Mouse (Mus musculus) lung, postnatal 0 days (tissue): Measurements from ENCODE around the gene Hist1h1b. TPM values are rescaled to one million over a fixed set of nuclear protein-coding genes. Genes with fewer than 3 reads are reported as not detected.
A peak's percentile ranks its signal among the peaks of the same experiment; 100 is the strongest.
"Not testable (repeated sequence)": the region's sequence is repeated elsewhere in the genome, so short reads cannot be mapped to it uniquely, and the experiment has no call there.

ENCODE experiments used
- ATAC-seq: fragments of 200-750 bp; cut with Nextera tagmentation; 2 replicates; pipeline ENCODE4 v1.8.0; 2017; ENCODE audit warnings: moderate library complexity
- DNase-seq: peaks from one replicate; pipeline ENCODE4 v3.0.0-alpha.2; 2016; ENCODE audit warnings: low spot score
- H3K27ac ChIP-seq: fragments of 300-500 bp; sonication (generic); 2 replicates; pipeline ENCODE4 v1.5.1; 2014; ENCODE audit warnings: antibody characterized with exemption, mild to moderate bottlenecking, low read length, mixed read lengths
- H3K27me3 ChIP-seq: fragments of 300-500 bp; sonication (generic); replicated peaks from 2 replicates; pipeline ENCODE4 v1.6.1; 2014; ENCODE audit warnings: low read length, mixed read lengths; ENCODE audit not compliant: insufficient read depth
- H3K36me3 ChIP-seq: fragments of 300-500 bp; sonication (generic); 2 replicates; pipeline ENCODE4 v1.6.1; 2014; ENCODE audit warnings: low read length, mixed read lengths; ENCODE audit not compliant: insufficient read depth
- H3K4me1 ChIP-seq: fragments of 300-500 bp; sonication (generic); 2 replicates; pipeline ENCODE4 v1.6.1; 2014; ENCODE audit warnings: antibody characterized with exemption, low read depth, low read length, mixed read lengths; ENCODE audit not compliant: insufficient read depth
- H3K4me2 ChIP-seq: fragments of 300-500 bp; sonication (generic); replicated peaks from 2 replicates; pipeline ENCODE4 v1.6.1; 2014; ENCODE audit warnings: low read depth, mild to moderate bottlenecking, low read length, moderate library complexity, mixed read lengths
- H3K4me3 ChIP-seq: fragments of 300-500 bp; sonication (generic); 2 replicates; pipeline ENCODE4 v1.5.1; 2014; ENCODE audit warnings: low read depth, low read length
- H3K9ac ChIP-seq: fragments of 300-500 bp; sonication (generic); replicated peaks from 2 replicates; pipeline ENCODE4 v1.6.1; 2014; ENCODE audit warnings: low read depth, mild to moderate bottlenecking
- H3K9me3 ChIP-seq: fragments of 300-500 bp; sonication (generic); 2 replicates; pipeline ENCODE4 v1.6.1; 2016; ENCODE audit warnings: low read length, mixed read lengths
- CTCF ChIP-seq: IDR thresholded peaks from 2 replicates; pipeline ENCODE4 v1.5.1; 2016; ENCODE audit warnings: antibody characterized with exemption, mild to moderate bottlenecking
- EP300 ChIP-seq: IDR thresholded peaks from 2 replicates; pipeline ENCODE4 v1.6.1; 2016; ENCODE audit warnings: antibody characterized with exemption, mild to moderate bottlenecking, control low read depth
- WGBS: fragments of 180-500 bp; shearing (Covaris S2); extraction: QIAGEN DNeasy Blood & Tissue Kit; methylation state at CpG from one replicate; pipeline ENCODE4 v1.1.7; 2014; 5-methylcytosine and 5-hydroxymethylcytosine counted together
- polyA plus RNA-seq: library from polyadenylated mRNA; unstranded; fragments of >200 nt; fragmentation: Nextera tagmentation; extraction: Ambion mirVana; gene quantifications from 2 replicates; pipeline ENCODE4 v1.2.1, GENCODE M21; 2015

Hist1h1b gene
- polyA plus RNA-seq, 1 experiment from 2014 or later = 1.4 TPM

DNA sequence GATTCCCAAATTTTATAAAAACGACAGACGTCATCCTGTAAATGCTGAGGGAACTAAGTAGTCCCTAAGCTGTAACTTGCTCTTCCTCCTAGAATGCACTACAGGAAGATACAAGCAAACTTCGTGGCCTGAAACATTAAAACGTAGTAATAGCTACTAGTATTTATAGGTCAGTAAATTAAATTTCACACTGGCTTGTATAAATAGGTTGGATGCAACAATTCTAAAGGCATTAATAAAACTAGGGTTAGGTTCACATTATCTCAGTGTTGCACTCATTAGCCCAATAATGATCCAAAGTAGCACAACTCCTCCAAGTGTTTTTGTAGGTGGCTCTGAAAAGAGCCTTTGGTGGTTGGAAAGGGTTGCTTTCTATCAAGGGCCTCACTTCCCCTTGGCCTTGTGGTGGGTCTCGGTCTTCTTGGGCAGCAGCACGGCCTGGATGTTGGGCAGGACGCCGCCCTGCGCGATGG, 27.3 kb downstream of the Hist1h1b start:
- DNase-seq (no peak), ATAC-seq (no peak)
- no peaks in the 10 kb centered on the region for H3K27me3 ChIP-seq
- 1% methylated on average over 9 of the region's 10 CpGs for WGBS
- TF ChIP-seq EP300 (no peak), CTCF (no peak)
- H3K9me3 ChIP-seq = no peaks in the 10 kb centered on the region
- H3K27ac ChIP-seq = peak overlapping the region; percentile 81
- H3K4me2 ChIP-seq = peak overlapping the region; percentile 66
- H3K4me1 ChIP-seq = peaks cover 7% of the 10 kb centered on the region
- H3K9ac ChIP-seq = peak overlapping the region; percentile 26
- H3K36me3 ChIP-seq = no peaks in the 10 kb centered on the region
- peak overlapping the region; percentile 52 for H3K4me3 ChIP-seq

DNA sequence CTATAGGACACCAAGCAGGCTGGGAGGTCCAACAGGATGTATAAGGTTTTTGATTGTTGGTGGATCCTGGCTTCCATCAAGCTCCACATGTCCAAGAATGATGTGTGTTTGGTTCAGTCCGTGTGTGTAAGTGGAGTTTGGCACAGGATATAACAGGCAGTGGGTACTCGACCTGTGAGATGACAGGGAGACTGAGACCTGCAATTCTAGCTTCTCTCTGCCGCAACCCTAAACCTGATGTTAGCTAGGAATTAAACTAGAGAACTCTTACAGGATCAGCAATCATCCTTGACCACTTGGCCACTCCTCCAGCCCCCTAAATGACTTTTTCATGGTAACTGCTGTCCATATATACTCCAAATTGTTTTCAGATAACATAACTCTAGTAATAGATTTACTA, 28.1 kb downstream of the Hist1h1b start:
- TF ChIP-seq EP300 = no peak
- no peak for TF ChIP-seq CTCF
- WGBS = 20% methylated on average over 3 of the region's 3 CpGs
- Histone ChIP-seq H3K9ac (no peak overlapping the region), H3K36me3 (no peaks in the 10 kb centered on the region), H3K27me3 (no peaks in the 10 kb centered on the region), H3K4me2 (no peak overlapping the region), H3K4me1 (peaks cover 7% of the 10 kb centered on the region), H3K4me3 (no peak overlapping the region), H3K9me3 (no peaks in the 10 kb centered on the region), H3K27ac (no peak overlapping the region)
- ATAC-seq = no peak
- DNase-seq = no peak

DNA sequence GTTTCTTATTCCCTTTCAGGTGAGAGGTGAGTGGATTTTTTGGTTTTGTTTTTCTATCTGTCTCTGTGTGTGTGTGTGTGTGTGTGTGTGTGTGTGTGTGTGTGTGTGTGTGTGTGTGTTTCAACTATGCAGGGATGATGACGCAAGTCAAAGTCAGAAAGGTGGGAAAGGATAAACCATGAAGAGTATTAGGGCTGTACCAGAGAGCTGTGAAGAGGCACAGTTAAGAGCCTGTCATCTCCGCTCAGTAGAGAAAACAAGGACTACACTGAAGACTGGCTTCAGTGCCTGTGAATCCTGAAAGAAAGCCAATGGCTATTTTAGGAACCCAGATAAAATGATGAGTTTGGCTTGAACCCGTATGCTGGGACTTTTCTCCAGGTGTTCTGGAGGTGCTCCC, 28.6 kb downstream of the Hist1h1b start:
- no peak overlapping the region for H3K9ac ChIP-seq
- H3K4me1 ChIP-seq = peaks cover 7% of the 10 kb centered on the region
- no peak overlapping the region for H3K27ac ChIP-seq
- WGBS = 53% methylated on average over 3 of the region's 3 CpGs
- TF ChIP-seq EP300 (no peak), CTCF (no peak)
- H3K27me3 ChIP-seq = no peaks in the 10 kb centered on the region
- no peak for DNase-seq
- H3K4me2 ChIP-seq = no peak overlapping the region
- ATAC-seq = no peak
- H3K4me3 ChIP-seq = no peak overlapping the region
- no peaks in the 10 kb centered on the region for H3K9me3 ChIP-seq
- H3K36me3 ChIP-seq = no peaks in the 10 kb centered on the region

- TF ChIP-seq EP300 (no peak), CTCF (no peak)
- Histone ChIP-seq H3K4me1 (peaks cover 7% of the 10 kb centered on the region), H3K9me3 (no peaks in the 10 kb centered on the region), H3K4me2 (no peak overlapping the region), H3K36me3 (no peaks in the 10 kb centered on the region), H3K27me3 (no peaks in the 10 kb centered on the region), H3K27ac (no peak overlapping the region), H3K9ac (no peak overlapping the region), H3K4me3 (no peak overlapping the region)
- no peak for DNase-seq
- no peak for ATAC-seq
Observed at GRCm38 (mm10) chr13:21751417-21751816, 29.0 kb downstream of the Hist1h1b start.

GRCm38 (mm10) chr13:21750159-21751017, 30.0 kb downstream of the Hist1h1b start, which contains the start of gene Hist1h4k:
TSS of gene Hist1h4k (minus strand) at chr13:21750505.
- not testable (repeated sequence) for H3K9me3 ChIP-seq, H3K27me3 ChIP-seq, H3K4me1 ChIP-seq, H3K36me3 ChIP-seq
- Histone ChIP-seq H3K4me3 (peak within 1 kb of the TSS; percentile 39), H3K9ac (peak within 1 kb of the TSS; percentile 32; the same call in 1 of the 2 replicates), H3K27ac (peak within 1 kb of the TSS; percentile 47; the same call in 1 of the 2 replicates), H3K4me2 (peak within 1 kb of the TSS; percentile 56)
- peak; percentile 59 for TF ChIP-seq EP300
- DNase-seq (peak; percentile 84), ATAC-seq (peak; percentile 65)
- under 1% methylated on average over 37 of the region's 56 CpGs for WGBS

DNA sequence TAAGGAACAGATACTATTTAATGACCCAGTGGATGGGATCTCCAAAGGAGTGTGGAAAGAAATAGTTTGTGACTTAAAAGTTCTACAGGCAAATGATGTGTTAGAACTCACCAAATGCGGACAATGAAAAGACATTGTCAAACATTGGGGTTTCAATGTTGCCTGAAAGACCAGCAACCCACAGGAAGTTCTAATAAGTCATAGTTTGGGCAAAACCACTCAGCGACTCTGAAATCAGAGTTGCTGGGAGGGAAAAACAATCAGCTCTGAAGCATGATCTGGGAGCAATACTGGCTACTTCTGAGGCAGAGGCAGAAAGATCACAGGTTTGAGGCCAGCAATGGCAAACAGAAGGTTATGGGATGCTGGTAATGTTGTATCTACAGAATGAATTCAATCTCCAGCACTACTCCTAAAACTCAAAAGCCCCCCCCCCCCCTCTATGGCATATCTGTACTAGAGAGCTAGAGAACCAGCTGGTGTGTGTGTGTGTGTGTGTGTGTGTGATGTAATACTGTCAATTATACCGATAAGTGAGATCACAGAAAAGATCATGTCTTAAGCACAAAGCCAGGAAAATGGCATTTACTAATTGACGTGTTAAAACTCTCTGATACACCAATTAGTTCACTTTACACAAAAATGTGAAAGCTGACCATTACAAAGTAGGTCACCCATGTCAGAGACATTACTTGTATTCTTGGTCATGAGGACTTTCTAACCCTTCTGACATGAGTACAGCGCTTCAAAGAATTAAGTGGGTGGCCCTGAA, 30.9 kb downstream of the Hist1h1b start:
- Histone ChIP-seq H3K27ac (no peak overlapping the region), H3K27me3 (no peaks in the 10 kb centered on the region), H3K4me3 (peak overlapping the region; percentile 39), H3K4me1 (peaks cover 7% of the 10 kb centered on the region), H3K4me2 (peak overlapping the region; percentile 56), H3K9ac (peak overlapping the region; percentile 32; the same call in 1 of the 2 replicates), H3K36me3 (no peaks in the 10 kb centered on the region), H3K9me3 (no peaks in the 10 kb centered on the region)
- WGBS = 2% methylated on average over 5 of the region's 5 CpGs
- no peak for TF ChIP-seq EP300
- TF ChIP-seq CTCF = no peak
- no peak for DNase-seq
- ATAC-seq = no peak
